Mouse (Mus musculus): ENCODE results near the gene Nfs1. TPM values are rescaled to one million over a fixed set of nuclear protein-coding genes. Genes with fewer than 3 reads are reported as not detected.
A peak's percentile ranks its signal among the peaks of the same experiment; 100 is the strongest.
"Not testable (repeated sequence)": the region's sequence is repeated elsewhere in the genome, so short reads cannot be mapped to it uniquely, and the experiment has no call there.

Nfs1 gene
- 38.6 and 49.2 TPM in 2 replicates for polyA plus RNA-seq (2012; rRNA removed)

DNA sequence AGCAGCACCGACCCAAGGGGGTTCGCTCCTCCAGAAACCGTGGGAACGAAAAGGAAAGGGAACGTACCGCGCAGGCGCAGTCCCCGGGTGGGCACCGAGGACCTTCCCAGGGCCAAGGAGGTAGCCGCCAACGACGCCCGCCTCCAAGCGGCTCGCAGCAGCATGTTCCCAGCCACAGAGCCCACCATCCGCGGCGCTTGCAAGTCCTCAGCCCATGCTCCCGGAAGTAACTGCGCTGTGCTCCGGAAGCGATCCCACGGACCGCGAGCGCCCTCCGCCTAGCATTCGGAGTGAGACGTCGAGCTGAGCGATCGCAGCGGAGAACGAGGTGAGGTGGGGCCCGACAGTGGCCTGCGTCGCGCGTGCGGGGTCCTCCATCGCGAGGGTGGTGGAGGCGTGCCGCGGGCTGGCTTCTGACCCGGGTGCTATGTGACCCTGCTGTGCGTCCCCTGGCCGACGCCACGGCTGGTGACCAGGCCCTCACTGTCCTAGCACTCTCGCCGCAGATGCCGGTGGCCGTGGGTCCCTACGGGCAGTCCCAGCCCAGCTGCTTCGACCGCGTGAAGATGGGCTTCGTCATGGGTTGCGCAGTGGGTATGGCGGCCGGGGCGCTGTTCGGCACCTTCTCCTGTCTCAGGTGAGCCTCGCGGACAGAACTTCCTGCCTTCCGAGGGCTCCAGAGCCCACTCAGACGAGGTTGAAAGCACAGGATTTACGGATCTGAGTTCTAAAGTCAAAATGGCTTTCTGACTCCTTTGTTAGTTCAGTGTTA, at the start of gene Nfs1, which contains the start of gene Romo1:
Gene Nfs1 (minus strand): TSS at position 234 of the 772 bp plus-strand sequence.
Gene Romo1 (plus strand): TSS at position 87 of the 772 bp plus-strand sequence.
- peak; percentile 87 for DNase-seq (ENCODE audit: low spot score)

DNA sequence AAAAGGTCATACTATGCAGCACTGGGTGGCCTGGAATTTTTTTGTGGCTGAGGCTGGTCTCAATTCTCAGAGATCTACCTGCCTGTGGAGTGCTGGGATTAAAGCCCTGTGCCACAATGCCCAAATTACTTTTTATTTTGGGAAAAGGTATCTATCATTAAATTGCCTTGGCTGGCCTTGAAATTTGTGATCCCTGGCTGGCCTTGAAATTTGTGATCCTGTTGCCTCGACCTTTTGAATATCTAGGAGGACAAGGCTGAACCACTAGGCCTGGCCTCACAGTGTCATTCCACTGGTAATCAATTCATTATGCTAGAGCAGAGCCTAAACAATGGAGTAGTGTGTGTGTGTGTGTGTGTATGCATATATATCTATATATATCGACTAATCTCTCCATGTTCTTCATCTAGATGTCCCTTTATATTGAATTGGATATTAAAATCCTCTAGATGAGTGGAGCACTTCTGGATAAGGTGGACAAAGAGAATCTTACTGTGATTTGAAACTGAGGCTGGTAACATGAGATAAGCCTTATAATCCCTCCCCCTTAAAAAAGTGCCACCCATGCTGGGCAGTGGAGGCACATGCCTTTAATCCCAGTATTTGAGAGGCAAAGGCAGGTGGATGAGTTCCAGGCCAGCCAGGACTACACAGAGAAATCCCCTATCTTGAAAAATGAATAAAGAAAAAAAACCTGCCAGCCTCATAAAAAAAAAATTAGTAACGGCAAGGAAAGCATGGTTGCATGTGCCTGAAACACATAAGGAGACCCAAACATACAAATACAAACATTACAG, 49.3 kb upstream of the Nfs1 start:
- no peak for DNase-seq (ENCODE audit: low spot score)

DNA sequence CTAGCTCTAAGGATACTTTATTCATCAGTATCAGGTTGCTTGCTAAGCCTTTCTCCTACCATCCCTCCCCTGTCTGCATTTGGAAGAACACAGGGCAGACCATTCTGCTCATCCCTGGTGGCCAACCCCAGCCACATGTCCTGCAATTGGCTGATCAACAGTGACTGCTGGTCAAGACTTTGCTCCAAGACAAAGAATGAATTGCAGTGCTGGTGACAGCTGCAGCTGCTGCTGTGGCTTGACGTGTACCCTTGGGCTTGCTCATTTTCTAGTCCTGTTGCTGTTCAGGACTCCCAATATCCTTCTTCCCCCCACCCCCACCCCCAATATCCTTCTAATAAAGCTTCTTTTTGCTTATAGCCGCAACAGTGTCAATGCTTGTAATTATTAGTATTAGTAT, 48.1 kb upstream of the Nfs1 start:
- no peak for DNase-seq (ENCODE audit: low spot score)

DNA sequence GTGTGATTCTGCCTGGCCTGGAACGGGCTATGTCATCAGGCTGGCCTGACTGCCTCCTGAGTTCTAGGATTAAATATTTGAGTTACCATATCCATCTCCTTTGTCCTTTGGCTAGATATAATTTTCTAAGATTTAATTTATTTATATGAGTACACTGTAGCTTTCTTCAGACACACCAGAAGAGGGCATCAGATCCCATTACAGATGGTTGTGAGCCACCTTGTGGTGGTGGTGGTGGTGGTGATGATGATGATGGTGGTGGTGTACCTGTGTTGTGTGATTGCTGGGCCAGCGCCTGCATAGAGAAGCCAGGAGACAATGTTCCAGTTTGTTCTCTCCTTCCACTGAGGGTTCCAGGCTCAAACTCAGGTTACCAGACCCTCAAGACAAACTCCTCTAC, 47.6 kb upstream of the Nfs1 start:
- DNase-seq (ENCODE audit: low spot score): no peak

DNA sequence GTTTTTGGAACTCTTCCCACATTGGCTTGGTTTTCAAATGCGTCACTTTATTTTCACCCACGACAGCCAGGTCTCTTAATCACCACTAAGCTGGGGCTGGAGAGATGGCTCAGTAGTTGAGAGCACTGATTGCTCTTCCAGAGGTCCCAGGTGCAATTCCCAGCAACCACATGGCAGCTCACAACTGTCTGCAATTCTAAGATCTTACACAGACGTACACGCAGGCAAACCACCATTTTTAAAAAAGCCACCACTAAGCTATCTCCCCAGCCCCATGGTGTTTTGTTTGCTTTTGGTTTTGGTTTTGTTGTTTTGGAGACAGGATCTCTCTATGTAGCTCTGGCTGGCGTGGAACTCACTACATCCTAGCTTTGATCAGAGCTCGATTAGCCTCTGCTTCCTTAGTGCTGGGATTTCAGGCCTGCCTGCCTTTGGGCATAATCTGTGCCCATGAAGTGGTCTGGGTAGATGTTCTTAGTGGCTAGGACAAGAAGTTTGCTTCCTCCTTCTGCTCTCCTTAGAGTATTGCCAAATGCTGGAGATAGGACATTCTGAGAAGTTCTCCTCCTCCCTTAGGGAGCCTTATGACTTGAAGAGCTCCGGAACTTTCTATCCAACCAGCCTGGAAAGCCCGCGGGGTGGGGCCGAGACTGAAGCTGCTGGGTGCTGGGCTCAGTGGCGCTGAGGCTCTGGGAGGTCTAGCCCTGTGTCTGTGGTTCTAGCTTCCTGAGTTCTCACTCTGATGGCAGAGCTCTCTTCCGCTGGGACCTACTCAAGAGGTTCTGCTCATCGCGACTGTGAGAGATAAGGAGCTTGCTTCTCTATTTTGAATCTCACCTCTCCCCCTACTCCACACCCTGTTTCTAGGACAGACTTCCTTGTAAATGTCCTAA, 46.3 kb upstream of the Nfs1 start:
- no peak for DNase-seq (ENCODE audit: low spot score)

DNA sequence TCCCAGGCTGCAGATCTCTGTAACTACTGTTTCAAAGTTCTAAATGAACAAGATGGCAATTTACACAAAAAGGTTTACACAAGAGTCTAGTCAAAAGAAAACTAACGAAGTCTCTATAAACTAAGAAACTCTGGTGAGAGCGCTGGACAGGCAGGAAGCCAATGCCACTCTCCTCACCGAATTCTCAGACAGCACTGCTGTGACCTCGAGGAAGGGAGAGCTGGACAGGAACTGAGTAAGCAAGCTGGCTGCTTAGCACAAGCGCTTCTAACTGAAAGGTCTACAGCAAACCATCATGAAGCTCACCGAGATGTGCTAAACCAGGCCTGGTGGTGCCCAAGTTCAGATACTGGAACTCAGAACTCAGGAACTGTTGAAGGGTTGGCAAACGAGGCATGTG, 45.3 kb upstream of the Nfs1 start:
- not testable (repeated sequence) for DNase-seq (ENCODE audit: low spot score)

DNA sequence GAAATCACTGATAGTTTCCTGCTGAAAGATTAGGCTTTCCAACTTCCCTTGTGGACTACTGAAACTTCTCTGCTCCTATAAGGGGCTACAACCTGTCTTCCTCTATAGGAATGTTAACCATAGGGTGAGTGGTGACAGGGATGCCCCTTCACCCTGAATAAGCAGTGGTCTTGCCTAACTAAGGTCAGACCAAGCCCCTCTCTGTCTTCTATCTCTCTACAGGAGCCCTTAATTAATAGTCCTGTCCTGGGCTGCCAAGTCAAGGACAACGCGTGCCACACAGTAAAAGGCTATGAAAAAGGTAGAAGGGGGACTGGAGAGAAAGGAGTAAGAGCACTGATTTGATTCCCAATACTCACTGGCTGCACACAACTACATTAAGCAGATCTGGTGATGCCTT, 37.6 kb upstream of the Nfs1 start:
- no peak for DNase-seq (ENCODE audit: low spot score)

DNA sequence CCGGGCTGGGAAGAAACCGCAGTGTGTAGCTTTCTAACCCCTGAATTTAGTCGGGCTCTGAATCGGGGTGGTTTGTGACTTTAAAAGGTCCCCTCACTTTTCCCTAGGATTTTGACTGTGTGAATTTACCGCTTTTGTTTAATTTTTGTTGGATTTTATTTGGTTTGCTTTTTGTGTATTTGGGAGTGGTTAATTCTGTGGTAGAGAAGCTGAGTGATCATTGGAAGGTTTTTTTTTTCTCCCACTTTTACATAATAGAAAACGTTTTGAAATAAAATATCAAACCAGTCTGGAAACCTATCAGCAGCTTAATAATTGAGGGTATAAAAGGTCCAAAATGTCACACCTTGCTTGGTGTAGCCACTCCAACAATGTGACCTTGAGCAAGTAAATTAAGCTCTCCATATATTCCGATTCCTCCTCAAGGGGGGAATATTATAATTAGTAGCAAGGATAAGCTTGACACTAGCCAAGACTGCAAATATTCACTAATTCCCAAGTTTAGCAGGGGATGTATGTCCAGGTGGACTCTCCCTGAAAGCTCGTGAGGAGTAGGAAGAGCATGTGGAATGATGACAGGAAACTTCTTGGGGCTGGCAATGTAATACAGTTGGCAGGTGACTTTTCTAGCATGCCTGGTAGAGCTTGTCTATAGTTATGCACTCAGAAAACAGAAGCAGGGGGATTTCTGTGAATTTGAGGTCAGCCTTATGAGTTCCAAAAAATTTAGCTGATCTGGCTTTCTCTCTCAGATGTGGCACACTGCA, 37.0 kb upstream of the Nfs1 start:
- DNase-seq (ENCODE audit: low spot score): no peak

DNA sequence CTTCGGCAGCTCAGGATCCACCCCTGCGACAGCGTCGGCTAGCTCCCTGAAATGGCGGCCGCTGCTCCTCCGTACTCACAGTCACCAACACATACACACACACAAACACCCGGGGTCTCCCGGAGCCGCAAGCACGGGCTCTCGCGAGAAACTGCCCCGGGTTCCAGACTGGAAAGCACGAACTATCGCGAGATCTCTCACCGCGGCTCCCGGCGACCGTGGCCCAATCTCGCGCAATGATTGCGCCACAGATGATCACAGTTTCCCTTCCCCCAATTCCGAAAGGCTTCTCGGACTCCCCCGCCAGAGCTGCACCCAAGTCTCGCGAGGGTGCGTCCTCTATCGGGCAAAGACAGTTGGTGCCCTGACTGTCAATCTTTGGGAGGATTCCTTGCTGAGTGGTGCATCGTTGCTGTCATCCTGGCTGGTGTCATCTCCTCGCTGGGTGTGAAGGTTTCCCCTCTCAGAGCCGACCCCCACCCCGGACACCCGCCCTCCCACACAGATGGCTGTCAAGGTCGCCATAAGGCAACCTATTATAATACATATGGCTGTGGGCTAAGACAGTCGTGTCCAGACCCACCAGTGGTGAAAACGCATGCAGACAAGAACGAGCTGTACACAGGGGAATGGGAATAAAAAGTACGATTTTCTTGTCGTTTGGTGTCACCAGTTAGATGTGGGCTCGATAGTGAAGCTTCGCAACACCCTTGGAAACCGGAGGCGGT, 36.3 kb upstream of the Nfs1 start, which contains the start of gene Rbm39:
Gene Rbm39 (minus strand): TSS at position 145 of the 728 bp plus-strand sequence.
- DNase-seq (ENCODE audit: low spot score): peak; percentile 100

DNA sequence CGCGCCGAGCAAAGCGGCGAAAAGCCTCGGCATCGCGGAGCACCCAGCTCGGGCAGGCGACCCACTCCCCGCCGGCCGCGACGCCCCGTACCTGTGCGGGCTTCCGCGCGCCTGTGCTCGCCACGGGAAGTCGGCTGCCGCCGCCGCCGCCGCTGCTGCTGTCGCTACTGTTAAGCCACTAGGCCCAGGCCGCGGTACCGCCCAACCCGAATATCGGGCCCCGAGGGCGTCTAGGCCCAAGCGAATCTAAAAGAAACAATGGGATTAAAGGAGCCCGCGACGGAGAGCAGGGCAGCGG, 35.8 kb upstream of the Nfs1 start:
- DNase-seq (ENCODE audit: low spot score): no peak

DNA sequence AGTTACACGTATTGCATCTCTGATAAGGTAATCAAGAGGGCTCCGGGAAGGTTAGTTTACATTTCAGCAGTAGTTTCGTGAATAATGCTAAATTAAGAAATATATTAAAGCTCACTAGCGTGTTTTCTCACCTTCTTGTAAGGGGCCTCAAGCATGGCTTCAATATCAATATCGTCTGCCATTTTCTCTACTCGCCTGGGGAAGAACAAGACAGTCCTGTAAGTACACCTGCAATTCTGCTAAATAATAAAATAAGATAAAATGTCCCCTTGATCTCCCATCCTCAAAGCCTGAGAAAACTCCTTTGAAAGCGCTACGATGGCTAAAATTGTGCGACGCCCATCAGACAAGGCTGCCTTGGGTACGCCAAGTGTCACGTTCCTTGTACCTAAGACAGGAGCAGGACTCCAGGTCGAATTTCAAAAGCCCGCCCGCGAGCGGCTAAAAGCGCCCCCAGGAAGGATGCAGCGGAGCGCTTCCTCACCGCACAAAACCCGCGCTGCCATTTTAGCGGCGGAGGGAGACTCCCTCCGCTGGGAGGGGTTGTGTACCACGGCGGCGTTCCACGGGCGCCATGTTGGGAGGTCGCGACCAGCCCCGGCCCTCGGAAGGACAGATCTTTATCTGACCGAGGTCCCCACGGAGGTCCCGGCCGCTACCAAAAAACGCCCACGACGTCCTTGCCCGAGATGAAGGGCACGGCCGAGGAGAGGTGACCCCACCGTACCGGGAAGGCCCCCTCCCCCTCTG, 35.2 kb upstream of the Nfs1 start:
- peak; percentile 74 for DNase-seq (ENCODE audit: low spot score)

DNA sequence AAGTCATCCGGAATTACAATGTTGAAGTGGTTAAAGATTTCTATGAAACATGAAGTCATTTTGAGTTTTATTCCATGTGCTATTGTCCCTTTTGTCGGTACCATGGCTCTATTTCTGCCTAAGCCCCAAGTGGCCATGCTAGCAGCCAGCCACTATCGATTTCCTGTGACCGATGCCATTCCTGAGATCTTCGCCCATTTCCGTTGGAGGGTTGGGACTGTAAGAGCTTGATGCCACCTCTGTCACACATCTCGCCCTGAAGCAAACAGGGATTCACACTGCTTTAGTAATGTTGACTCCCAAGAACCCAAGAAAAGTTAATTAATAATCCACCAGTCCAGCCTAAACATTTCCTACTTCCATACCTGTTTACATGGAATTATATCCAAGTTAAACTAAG, 33.7 kb upstream of the Nfs1 start:
- DNase-seq (ENCODE audit: low spot score): no peak

DNA sequence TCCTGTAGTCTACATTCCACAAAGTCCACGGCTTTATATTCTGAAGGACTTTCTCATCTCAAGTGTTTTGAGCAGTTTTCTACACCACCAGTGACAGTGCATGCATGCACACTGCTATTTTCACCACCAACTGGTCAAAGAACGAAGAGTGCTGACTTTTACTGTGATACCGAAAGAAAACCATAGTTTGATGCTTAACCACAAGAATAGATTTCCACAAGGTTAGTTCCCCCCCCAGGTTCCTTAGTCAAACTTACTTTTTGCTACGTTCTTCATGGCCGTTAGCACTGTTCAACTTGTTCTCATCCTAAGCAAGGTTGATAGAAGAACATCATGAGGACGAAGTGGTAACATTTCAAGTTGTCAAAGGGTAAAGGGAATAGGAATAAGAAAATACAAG, 33.1 kb upstream of the Nfs1 start:
- no peak for DNase-seq (ENCODE audit: low spot score)

DNA sequence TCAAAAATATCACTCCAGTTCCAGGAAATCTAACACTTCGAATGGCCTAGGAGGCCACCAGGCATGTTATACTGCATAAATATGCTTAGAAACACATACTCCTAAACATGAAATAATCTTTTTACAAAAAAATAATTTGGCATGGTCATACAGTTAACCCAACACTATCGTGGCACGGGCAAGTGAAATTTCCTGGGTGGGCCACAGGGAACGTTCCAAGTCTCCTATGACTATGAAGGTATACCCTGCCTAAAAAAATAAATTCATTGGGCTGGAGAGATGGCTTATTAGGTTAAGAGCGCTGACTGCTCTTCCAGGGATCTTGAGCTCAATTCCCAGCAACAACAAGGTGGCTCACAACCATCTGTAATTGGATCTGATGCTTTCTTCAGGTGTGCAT, 22.6 kb upstream of the Nfs1 start:
- DNase-seq (ENCODE audit: low spot score): no peak

DNA sequence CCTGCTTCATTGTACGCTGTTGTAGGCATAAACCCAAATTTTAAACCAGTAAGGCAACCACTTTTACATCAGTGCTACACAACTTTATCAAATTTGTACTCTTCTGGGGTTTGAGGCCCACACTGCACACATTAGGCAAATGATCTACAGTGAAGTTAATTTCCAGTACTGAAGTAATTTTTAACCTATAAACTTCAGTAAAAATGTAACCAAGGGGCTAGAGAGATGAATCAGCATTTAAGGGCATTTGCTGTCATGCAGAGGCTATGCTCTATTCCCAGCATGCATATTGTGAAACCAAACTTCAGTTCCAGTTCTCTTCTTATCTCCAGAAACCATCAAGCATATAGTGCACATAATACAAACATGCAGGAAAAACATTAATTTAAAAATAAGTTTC, 21.5 kb upstream of the Nfs1 start:
- DNase-seq (ENCODE audit: low spot score): no peak

DNA sequence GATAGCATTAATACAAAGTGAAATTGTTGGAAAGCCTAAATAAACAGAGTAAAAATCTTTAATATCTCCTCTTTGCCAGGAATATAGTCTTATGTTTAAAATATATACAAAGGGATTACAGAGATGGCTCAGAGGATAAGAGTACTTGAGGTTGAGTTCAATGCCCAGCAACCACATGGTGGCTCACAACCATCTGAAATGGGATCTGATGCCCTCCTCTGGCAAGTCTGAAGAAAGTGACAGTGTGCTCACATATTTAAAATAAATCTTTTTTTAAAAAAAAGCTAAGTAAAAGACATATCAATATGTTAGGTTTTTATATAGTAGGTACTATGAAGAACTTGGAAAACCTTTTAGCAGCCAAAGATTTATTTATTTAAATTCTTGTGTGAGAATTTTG, 7.6 kb upstream of the Nfs1 start:
- DNase-seq (ENCODE audit: low spot score): no peak

DNA sequence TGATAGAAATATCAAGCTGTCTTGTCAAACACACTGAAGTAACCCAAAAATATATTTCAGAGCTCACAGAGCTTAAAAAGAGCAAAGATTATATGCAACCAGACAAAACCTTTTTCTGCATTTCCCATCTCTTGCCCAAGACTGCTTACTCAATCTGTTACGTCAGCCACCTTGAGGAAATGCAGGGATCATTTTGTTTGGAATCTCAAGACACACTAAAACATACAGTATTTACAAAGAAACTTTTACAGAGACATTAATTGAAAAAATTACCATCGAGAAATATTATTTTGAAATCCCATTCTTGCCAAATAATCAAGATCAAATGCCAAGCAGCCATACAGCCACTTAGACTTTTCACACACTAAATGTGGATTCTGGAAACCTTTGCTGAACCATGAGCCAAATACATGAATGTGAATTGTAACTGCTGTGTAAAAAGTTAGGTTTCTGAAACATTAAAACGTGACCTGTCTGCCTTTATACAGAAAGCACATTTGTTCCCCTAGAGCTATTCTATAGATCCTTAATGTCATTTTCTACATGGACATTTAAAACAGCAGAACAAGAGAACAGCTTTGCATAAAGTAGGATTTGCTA, 3.4 kb upstream of the Nfs1 start:
- DNase-seq (ENCODE audit: low spot score): no peak

DNA sequence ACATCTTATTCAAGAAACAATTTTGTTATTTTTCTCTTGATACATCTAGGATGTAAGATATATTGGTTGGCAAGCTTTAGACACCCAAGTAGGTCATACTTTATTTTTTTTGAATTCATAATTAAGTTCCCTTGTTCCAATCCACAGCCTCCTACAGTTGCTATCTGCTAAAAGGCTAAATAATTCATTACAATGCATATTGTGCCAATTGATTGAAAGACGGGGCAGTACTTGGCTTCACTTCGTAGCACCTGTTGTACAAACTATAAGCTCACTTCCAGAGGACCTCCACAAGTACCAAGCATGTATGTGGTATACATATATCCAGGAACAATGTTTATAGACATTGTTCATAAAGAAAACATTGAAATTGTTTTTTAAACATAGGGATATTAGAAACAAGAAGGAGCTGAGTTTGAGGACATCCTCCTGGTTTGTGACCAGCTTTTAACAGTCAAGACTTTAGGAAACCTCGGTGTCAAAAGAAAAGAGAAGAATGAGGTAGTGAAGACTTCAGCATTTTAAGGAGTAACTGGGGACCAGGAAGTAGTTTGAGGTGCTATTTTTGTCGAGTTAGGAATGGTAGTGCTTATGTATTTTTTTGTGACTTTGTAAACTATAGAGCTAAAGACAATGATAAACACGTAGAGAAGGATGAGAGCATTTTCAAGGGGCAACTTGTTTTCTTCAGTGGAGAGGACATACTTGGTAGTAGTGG, 2.4 kb upstream of the Nfs1 start:
- no peak for DNase-seq (ENCODE audit: low spot score)

Data from urinary bladder, adult 2 months (tissue).